Mouse (Mus musculus) lung, postnatal 0 days (tissue): Measurements from ENCODE around the gene Pef1.

Experiments used
- CTCF ChIP-seq: IDR thresholded peaks from 2 replicates; pipeline ENCODE4 v1.5.1; 2016; ENCODE audit warnings: antibody characterized with exemption, mild to moderate bottlenecking
- EP300 ChIP-seq: IDR thresholded peaks from 2 replicates; pipeline ENCODE4 v1.6.1; 2016; ENCODE audit warnings: antibody characterized with exemption, mild to moderate bottlenecking, control low read depth

DNA sequence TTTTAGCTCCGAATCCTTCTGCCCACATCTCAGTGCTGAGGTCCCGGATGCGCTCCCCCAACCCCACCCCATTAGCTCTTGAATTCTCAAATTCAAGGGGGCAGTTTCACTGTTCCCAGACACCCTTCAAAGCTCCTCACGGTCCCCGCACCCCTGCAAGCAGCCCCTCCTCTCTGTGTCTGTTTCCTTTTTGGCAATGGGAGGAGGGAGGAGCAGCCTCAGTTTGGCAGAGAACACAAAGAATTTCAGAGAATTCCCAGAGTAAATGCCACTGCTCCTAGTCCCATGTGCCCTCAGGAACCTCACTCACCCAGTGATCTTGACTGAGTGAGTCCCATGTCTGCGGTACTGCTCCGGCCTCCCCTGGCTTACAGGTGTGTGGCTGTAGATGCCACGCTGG, 64.2 kb downstream of the Pef1 start:
- no peak for TF ChIP-seq CTCF
- no peak for TF ChIP-seq EP300
